Mouse (Mus musculus): ENCODE measurements around the gene Tmem132b.

DNA sequence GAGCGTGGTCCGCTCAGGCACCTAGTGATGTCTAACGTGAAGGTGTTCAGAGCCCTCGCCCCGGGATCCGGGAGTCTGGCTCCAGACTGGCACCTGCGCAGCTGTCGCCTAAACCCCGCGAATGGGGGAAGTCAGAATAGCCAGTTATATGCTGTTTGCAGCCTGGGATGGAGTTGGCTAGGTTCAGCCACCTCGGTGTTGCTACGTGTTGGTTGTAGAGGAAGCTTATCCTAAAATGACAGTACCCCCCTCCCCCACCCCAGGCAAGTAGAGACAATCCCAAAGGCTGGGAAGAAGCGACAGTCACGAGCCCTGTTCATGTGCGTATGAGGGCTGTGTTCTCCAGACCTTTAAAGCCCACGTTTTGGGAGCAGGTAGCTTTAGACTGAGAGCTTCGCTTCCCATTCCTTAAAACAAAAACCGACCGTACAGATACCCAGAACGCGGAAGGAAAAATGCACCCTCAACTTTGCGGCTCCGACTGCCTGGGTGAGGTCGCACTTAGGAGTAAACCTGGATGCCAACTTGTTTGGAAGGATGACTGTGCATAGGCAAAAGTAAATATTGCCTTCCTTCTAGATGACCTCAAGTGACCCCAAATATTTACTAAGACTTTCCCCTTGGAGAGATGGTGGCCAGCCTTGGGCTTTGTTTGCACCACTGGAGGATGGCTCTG, 1.8 kb downstream of the Tmem132b start:
- TF ChIP-seq CTCF (IDR thresholded peaks at IDR 0.05) (no peak), EP300 (IDR thresholded peaks at IDR 0.05) (no peak)

All from lung, postnatal 0 days (tissue).